Mouse (Mus musculus): Measurements from ENCODE around the gene Pcnx4. TPM values are rescaled to one million over a fixed set of nuclear protein-coding genes. Genes with fewer than 3 reads are reported as not detected.

Gene Pcnx4
- polyA plus RNA-seq (2012; fragmentation: generic; extraction: Trizol): 4.9 TPM
- long read RNA-seq, experiment 1, partial matches to known transcripts: 18 of 18 reads
- long read RNA-seq, experiment 1, other reads (novel, unspliced or antisense): 0 of 18 reads
- long read RNA-seq, experiment 2, full-length matches to known transcripts: 27 of 65 reads
- long read RNA-seq, experiment 2, partial matches to known transcripts: 19 of 65 reads
- long read RNA-seq, experiment 2, other reads (novel, unspliced or antisense): 19 of 65 reads

DNA sequence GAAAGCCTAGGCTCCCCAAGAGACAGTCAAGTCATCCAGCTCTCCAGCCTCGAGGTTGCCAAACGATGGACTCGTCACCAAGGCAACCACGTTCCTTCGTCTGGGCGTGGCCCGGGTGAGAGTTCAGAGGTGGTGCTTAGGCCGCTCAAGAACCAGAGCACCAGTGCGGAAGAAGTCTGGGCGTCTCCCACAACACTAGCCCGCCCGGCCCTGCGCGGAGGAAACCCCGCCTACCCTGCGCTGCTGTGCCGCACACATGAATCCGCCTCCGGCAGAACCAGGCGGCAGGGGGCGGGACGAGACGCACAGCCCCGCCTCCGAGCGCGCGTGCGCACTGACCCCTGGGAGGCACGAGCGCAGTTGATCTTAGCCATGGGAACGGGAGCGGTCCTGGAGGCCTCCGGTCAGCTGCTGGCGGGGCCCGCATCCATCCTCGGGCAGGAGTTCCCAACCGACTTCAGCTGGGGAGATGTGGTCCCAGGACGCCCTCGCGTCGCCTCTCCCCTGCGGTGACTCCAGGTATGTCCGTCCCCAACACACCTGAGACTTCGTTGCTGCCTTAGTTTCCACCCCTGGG is at the start of gene Pcnx4:
Gene Pcnx4 (plus strand): TSS at position 363 of the 577 bp plus-strand sequence.
- peaks cover 15% of the 10 kb centered on the region for H3K79me3 ChIP-seq (ENCODE audit: low read depth)
- peak within 1 kb of the TSS; percentile 50 for H3K4me3 ChIP-seq (ENCODE audit: insufficient read depth, poor library complexity, severe bottlenecking)
- H3ac ChIP-seq (ENCODE audit: control insufficient read depth, insufficient read length, low read depth): peak within 1 kb of the TSS; percentile 84
- H3K27me3 ChIP-seq (ENCODE audit: control insufficient read depth, insufficient read depth, insufficient read length): no peaks in the 10 kb centered on the region
- peaks cover 37% of the 10 kb centered on the region for H3K79me2 ChIP-seq (ENCODE audit: control insufficient read depth, insufficient read depth)
- TF ChIP-seq MYOG (IDR thresholded peaks at IDR 0.05; ENCODE audit: control insufficient read depth, extremely low read depth, insufficient read length) (no peak), CEBPB (IDR thresholded peaks at IDR 0.05; ENCODE audit: low read depth) (peak; percentile 5), CTCF (IDR thresholded peaks at IDR 0.05; ENCODE audit: control insufficient read depth, insufficient read depth, insufficient read length) (no peak), FOSL1 (IDR thresholded peaks at IDR 0.05; ENCODE audit: insufficient read depth, low read length, poor library complexity, severe bottlenecking) (peak; percentile 24)
- peaks cover 7% of the 10 kb centered on the region for H3K36me3 ChIP-seq (ENCODE audit: control insufficient read depth, insufficient read depth)

GRCm38 (mm10) chr12:72487498-72487897 is 48.7 kb upstream of the Pcnx4 start:
- Histone ChIP-seq H3K36me3 (ENCODE audit: control insufficient read depth, insufficient read depth) (no peaks in the 10 kb centered on the region), H3K79me2 (ENCODE audit: control insufficient read depth, insufficient read depth) (no peaks in the 10 kb centered on the region), H3K27me3 (ENCODE audit: control insufficient read depth, insufficient read depth, insufficient read length) (peaks cover 5% of the 10 kb centered on the region), H3K79me3 (ENCODE audit: low read depth) (no peaks in the 10 kb centered on the region), H3K4me3 (ENCODE audit: insufficient read depth, poor library complexity, severe bottlenecking) (no peak overlapping the region), H3ac (ENCODE audit: control insufficient read depth, insufficient read length, low read depth) (no peak overlapping the region)
- TF ChIP-seq MAX (IDR thresholded peaks at IDR 0.05) (no peak), CTCF (IDR thresholded peaks at IDR 0.05; ENCODE audit: control insufficient read depth, insufficient read depth, insufficient read length) (no peak), MYOD1 (IDR thresholded peaks at IDR 0.05; ENCODE audit: control insufficient read depth, insufficient read length, low read depth) (no peak), MYOG (IDR thresholded peaks at IDR 0.05; ENCODE audit: control insufficient read depth, extremely low read depth, insufficient read length) (no peak), USF1 (IDR thresholded peaks at IDR 0.05; ENCODE audit: low read depth) (no peak), CEBPB (IDR thresholded peaks at IDR 0.05; ENCODE audit: low read depth) (no peak), FOSL1 (IDR thresholded peaks at IDR 0.05; ENCODE audit: insufficient read depth, low read length, poor library complexity, severe bottlenecking) (no peak)

DNA sequence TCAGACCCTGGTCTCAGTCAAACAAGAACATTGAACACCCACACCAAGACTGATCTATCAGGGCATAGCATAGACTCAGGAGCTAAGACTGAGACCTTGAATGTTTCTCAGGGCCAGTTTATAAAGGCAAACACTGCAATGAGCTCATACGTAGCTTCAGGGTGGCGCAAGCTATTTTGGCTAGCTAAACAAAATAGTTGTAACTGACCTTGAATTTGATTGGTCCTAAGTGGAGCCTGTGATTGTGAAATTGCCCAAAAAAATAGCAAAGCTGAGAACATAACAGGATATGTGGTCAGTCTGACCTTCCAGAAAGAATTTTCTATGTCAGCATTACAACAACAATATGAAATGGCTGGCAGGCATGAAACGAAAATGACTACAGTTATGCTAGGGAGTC is 46.2 kb upstream of the Pcnx4 start:
- Histone ChIP-seq H3K36me3 (ENCODE audit: control insufficient read depth, insufficient read depth) (no peaks in the 10 kb centered on the region), H3K27me3 (ENCODE audit: control insufficient read depth, insufficient read depth, insufficient read length) (peaks cover 10% of the 10 kb centered on the region), H3K4me3 (ENCODE audit: insufficient read depth, poor library complexity, severe bottlenecking) (no peak overlapping the region), H3K79me2 (ENCODE audit: control insufficient read depth, insufficient read depth) (no peaks in the 10 kb centered on the region), H3ac (ENCODE audit: control insufficient read depth, insufficient read length, low read depth) (no peak overlapping the region), H3K79me3 (ENCODE audit: low read depth) (no peaks in the 10 kb centered on the region)
- TF ChIP-seq MAX (IDR thresholded peaks at IDR 0.05) (no peak), FOSL1 (IDR thresholded peaks at IDR 0.05; ENCODE audit: insufficient read depth, low read length, poor library complexity, severe bottlenecking) (no peak), MYOG (IDR thresholded peaks at IDR 0.05; ENCODE audit: control insufficient read depth, extremely low read depth, insufficient read length) (no peak), USF1 (IDR thresholded peaks at IDR 0.05; ENCODE audit: low read depth) (no peak), CEBPB (IDR thresholded peaks at IDR 0.05; ENCODE audit: low read depth) (peak; percentile 68)

DNA sequence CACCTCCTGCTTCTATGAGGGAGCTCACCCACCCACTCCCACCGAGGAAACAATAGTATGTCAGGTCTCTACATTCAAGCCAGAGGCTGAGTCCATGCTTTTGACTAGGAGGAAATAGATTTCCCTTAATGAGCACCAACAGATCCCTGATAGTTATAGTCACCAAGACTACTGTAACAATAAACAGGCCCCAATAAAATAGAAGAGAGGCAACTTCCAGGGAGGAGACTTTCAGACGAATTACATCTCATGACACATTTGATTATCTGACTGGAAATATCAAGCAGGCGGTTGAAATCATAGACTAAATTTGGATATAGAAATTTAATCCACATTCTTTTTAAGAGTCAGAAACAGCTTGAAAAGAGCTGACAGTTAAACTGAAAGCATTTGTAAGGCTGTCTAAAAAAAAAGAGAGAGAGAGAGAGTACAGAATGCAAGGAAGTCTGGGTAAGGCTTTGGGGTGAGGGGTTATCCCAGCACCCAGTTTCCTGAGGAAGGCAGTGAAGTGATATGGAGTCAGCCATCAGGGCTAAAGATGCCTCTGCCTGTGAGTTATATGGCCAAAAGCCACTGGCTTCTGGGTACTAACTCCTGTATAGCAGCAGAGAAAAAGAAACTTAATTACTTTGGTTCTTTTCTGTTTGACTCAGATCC is 45.0 kb upstream of the Pcnx4 start:
- Histone ChIP-seq H3K36me3 (ENCODE audit: control insufficient read depth, insufficient read depth) (no peaks in the 10 kb centered on the region), H3K79me3 (ENCODE audit: low read depth) (no peaks in the 10 kb centered on the region), H3K27me3 (ENCODE audit: control insufficient read depth, insufficient read depth, insufficient read length) (peaks cover 15% of the 10 kb centered on the region), H3ac (ENCODE audit: control insufficient read depth, insufficient read length, low read depth) (no peak overlapping the region), H3K79me2 (ENCODE audit: control insufficient read depth, insufficient read depth) (no peaks in the 10 kb centered on the region), H3K4me3 (ENCODE audit: insufficient read depth, poor library complexity, severe bottlenecking) (no peak overlapping the region)
- TF ChIP-seq USF1 (IDR thresholded peaks at IDR 0.05; ENCODE audit: low read depth) (no peak), MYOG (IDR thresholded peaks at IDR 0.05; ENCODE audit: control insufficient read depth, extremely low read depth, insufficient read length) (no peak), FOSL1 (IDR thresholded peaks at IDR 0.05; ENCODE audit: insufficient read depth, low read length, poor library complexity, severe bottlenecking) (no peak)

GRCm38 (mm10) chr12:72496866-72497600 is 39.1 kb upstream of the Pcnx4 start:
- Histone ChIP-seq H3K27me3 (ENCODE audit: control insufficient read depth, insufficient read depth, insufficient read length) (peaks cover 18% of the 10 kb centered on the region), H3K4me3 (ENCODE audit: insufficient read depth, poor library complexity, severe bottlenecking) (no peak overlapping the region)
- TF ChIP-seq CTCF (IDR thresholded peaks at IDR 0.05; ENCODE audit: control insufficient read depth, insufficient read depth, insufficient read length): no peak
- no peak for TF ChIP-seq MYOD1 (IDR thresholded peaks at IDR 0.05; ENCODE audit: control insufficient read depth, insufficient read length, low read depth)
- no peak for TF ChIP-seq FOSL1 (IDR thresholded peaks at IDR 0.05; ENCODE audit: insufficient read depth, low read length, poor library complexity, severe bottlenecking)
- TF ChIP-seq USF1 (IDR thresholded peaks at IDR 0.05; ENCODE audit: low read depth): no peak
- TF ChIP-seq CEBPB (IDR thresholded peaks at IDR 0.05; ENCODE audit: low read depth): no peak
- no peak for TF ChIP-seq MAX (IDR thresholded peaks at IDR 0.05)
- no peak for TF ChIP-seq MYOG (IDR thresholded peaks at IDR 0.05; ENCODE audit: control insufficient read depth, extremely low read depth, insufficient read length)

More at GRCm38 (mm10) chr12:72496866-72497600, 39.1 kb upstream of the Pcnx4 start:
- Histone ChIP-seq H3K79me2 (ENCODE audit: control insufficient read depth, insufficient read depth) (no peaks in the 10 kb centered on the region), H3K79me3 (ENCODE audit: low read depth) (no peaks in the 10 kb centered on the region), H3K36me3 (ENCODE audit: control insufficient read depth, insufficient read depth) (no peaks in the 10 kb centered on the region), H3ac (ENCODE audit: control insufficient read depth, insufficient read length, low read depth) (no peak overlapping the region)

All from C2C12 (cell line).